Mouse (Mus musculus) embryo, embryonic 10 days (tissue): ENCODE data around the gene Fam98b.

Experiments used
- DNase-seq: peaks from one replicate; pipeline ENCODE4 v3.0.0-alpha.2; 2015; ENCODE audit warnings: low spot score

Fam98b gene

DNA sequence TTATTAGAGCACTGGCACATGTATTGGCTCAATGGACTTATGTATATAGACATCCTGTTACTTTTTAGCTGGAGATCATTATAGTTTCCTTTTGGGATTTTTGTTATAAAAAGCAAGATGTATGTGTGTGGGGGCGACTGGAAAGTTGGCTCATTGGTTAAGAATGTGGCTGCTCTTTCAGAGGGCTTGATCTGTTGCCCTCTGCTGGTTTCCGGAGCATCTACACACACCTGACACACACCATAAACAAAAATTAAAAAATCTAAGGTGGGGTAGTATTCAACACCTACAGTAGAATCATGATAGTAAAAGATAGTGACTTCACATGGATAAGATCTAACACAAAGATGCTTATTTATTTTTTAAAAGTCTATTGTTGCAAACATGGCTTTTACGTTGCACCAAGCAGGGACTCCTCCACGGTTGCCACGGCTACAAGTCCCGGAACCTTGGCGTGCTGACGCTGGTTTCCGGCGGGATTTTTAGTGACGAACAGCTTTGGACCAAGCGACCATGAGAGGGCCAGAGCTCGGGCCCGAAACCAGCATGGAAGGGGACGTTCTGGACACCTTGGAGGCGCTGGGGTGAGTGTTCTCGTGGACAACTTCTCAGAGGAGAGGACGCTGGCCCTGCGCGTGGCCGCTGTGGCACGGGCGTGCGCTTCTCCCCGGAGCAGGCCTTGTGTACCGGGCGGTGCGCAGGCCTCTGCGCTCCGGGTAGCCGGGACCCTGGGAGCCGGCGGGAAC lies at the start of gene Fam98b:
Gene Fam98b, plus strand, starts transcription at position 485 of the 746 bp plus-strand sequence.
- DNase-seq, result peak; percentile 93

GRCm38 (mm10) chr2:117200869-117201338 lies 48.6 kb upstream of the Fam98b start:
- DNase-seq, result no peak

DNA sequence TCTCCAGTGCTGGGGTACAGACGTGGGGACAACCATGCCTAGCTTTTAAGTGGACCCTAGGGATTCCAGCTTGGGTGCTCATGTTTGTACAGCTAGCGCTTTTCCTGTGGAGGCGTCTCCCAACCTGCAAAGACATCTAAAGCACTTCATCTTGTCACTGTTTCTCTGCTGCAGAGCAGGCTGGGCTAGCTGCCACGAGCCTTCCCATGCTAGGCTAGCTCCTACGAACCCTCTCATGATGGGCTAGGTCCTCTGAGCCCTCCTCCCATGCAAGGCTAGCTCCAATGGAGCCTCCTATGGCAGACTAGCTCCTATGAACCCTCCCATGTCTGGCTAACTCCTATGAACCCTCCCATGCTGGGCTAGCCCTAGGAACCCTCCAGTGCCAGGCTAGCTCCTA lies 46.2 kb upstream of the Fam98b start:
- DNase-seq, result no peak

- no peak for DNase-seq
Observed at GRCm38 (mm10) chr2:117204534-117204933, 45.0 kb upstream of the Fam98b start.

- no peak for DNase-seq
Observed at GRCm38 (mm10) chr2:117205066-117205465, 44.5 kb upstream of the Fam98b start.

DNA sequence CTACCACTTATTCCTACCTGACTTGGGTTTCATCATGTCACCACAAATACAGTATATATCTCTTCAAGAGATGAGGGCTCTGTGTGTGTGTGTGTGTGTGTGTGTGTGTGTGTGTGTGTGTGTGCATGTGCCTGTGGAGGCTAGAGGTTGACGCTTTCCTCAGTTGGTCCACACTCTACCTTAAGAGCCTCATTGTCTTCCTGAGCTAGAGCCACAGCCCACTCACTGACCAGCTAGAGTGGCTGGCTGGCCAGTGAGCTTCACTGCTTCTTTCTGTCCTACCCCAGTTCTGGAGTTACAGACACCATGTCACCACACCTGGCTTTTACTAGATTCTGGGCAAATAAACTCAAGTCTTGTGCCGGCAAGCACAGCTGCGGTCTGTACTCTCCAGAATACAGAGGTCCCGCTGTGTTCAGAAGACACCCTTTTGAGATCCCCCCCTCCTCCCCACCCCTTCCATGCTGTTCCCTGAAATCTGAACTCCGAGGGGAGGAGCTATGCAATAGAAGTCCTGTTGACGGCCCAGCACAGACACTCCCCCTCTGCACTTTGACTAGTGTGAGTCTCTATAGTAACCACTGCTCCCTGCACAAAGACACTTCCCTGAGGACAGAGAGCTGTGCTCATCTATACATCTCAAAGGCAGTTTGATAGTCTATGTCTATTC lies 39.0 kb upstream of the Fam98b start:
- peak; percentile 89 for DNase-seq

- DNase-seq, result no peak
Observed at GRCm38 (mm10) chr2:117216152-117216551, 33.4 kb upstream of the Fam98b start.

DNA sequence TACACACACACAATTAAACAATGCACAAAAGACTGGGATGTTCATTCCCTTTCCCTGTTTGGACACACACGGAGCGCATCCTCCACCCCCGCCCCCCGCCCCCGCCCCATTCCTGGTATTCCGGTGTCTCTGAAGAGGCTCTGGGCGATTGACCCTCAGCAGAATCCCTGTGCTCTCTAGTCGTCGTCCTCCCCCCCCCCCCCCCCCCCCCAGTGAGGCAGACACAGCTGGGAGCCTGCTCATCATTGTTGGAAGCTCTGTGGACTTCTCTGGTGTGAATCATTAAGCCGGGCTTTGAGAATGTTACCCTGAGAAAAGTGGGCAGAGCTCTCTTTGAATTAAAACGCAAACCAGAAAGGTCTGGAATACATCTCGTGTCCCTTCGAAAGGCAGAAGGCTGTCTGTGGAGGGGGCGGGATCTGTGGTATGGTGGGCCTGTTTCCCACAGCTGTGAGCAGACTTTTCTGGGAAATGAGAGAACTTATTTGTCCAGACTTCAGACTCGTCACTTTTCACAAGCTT lies 31.8 kb upstream of the Fam98b start:
- DNase-seq, result no peak

DNA sequence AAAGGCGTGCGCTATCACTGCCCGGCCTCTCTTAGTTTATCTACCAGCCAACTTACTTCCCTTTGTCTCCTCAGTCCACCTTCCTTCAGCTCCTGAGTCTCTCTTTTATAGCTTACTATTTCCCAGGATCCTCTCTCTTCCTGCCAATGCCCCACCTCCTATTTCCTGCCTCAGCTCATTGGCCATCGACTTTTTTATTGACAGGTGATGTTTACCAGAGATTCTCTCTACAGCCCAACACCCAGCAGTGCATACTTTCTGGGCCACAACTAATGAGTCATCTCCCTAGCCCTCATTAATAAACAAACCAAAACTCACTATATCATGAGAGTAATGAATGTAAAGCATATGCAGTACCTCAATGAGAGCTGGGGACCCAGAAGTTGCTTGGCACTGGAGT lies 30.0 kb upstream of the Fam98b start:
- no peak for DNase-seq

GRCm38 (mm10) chr2:117222651-117223050 lies 26.9 kb upstream of the Fam98b start:
- no peak for DNase-seq

DNA sequence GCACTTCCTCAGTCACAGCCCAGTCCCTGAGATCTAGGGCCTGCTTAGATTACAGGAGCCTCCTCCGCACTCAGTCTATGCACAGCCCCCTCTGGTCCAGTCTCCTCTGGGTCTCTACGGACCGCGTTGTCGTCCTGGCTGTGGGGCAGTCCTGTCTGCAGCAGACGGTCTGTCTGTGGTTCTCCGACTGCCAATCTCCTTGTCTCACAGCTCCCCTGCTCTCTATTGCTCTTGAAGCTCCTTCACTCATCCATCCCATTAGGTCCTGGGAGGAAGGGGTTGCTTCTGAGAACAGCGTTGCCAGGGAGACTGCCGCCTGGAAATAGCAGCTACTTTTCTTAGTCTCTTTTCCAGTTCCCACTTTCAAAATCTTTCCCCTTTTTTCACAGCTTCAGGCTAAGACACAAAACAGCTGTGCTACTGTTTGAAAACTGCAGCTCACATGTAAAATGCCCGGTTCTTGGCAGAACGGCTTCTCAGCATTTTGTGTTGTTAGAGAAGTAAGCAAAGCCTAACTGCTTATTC lies 20.9 kb upstream of the Fam98b start:
- DNase-seq, result no peak

GRCm38 (mm10) chr2:117230261-117230660 lies 19.3 kb upstream of the Fam98b start:
- no peak for DNase-seq

- peak; percentile 88 for DNase-seq
Observed at GRCm38 (mm10) chr2:117231257-117231656, 18.3 kb upstream of the Fam98b start.

DNA sequence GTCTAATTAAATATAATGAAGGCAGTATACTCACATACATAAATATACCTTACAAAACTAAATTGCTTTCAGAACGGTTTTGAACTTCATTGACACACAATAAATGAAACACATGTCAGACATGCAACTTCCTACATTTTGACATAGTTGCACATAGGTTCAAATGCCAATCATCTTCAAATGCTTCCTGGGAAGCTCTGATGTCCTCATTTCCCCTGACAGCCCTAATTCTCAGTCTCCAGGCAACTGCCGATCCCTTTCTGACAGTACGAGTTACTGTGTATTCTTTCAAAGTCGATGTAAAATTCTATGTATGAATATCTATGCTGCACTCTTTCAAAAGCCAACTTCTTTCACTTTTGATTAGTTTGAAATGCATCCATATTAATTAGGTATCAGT lies 7.6 kb upstream of the Fam98b start:
- DNase-seq, result no peak

- DNase-seq, result no peak
Observed at GRCm38 (mm10) chr2:117250001-117250510, 517 bp downstream of the Fam98b start.

- no peak for DNase-seq
Observed at GRCm38 (mm10) chr2:117255415-117255814, 5.9 kb downstream of the Fam98b start.

DNA sequence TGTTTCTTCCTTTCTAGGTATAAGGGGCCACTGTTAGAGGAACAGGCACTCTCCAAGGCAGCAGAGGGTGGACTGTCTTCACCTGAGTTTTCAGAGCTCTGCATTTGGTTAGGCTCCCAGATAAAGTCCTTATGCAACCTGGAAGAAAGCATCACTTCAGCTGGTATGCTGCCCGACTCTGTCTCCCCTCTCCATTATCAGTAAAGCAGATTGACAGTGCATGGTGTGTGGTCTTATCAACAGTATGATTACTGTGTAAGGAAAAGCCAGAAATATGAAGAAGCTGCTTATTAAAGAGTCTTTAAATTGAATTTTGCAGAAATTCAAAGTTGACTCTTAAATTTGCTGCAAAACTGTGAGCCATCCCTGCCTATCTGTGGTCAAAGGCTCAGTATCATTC lies 8.1 kb downstream of the Fam98b start:
- DNase-seq, result no peak

- no peak for DNase-seq
Observed at GRCm38 (mm10) chr2:117262184-117262583, 12.6 kb downstream of the Fam98b start.

DNA sequence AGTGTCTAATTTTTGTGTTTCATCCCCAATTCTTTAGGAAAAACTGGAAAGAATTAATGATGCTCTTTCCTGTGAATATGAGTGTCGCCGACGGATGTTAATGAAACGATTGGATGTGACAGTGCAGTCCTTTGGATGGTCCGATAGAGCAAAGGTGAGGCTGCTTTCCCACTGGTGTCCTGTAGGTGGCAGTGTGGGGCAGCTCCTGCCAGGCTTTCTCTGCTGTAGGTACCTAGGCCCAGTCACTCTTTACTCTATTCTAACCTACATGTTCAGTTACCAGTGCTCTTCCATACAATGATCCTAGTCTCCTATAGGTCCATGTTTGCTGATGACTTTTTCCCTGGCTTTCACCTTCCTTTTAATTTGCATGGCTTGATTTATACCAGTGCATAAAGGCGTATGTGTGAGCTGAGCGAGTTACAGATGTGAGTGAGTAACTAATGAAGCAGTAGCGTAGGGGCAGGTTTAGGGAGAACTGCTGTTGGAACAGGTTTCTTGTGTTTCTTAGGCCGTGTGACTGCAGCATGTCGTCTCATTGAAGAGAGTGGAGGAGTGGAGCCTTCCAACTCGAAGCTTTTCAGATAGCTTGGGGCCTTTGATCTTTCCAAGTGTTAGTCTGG lies 14.4 kb downstream of the Fam98b start:
- DNase-seq, result peak; percentile 70

- DNase-seq, result no peak
Observed at GRCm38 (mm10) chr2:117288291-117288690, 38.8 kb downstream of the Fam98b start.

DNA sequence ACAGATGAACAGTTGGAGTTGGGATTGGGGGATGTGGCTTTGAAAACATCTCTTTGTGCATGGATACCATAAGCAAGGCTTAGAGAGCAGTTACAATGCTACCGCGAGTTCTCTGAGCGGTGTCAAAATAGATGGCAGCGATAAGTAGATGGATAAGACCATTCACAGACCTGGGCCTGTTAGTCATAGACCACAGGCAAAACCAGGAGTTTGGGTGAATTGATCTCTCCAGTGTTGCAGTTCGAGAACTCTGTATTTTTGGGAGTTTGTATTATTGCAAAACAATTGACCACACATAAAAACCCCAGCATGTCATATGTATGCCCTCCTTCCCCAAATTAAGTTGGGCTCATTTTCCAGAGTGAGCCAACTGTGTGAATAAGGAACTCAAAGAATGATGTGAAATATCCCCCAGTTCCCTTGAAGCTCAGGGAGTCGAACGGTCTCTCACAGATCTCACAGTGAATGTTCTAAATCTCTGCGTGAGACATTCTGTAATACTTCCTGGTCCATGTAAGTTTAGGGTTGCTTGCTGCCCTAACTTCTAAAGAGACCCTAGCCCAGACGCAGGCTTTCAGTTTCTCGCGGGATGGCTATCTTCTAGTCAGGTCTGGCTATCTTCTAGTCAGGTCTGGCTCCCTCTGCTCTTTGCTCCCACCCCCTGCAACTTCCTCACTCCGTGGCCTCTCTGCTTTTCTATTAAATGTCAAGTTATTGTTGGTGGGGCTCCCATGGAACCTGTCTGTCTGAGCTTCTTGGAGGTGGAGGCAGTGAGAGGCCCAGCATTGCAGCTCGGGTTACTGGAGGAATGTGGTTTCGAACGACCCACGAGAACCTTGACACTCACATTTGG lies 50.3 kb downstream of the Fam98b start:
- DNase-seq, result no peak
